Mouse (Mus musculus) heart, postnatal 14 days (tissue): ENCODE data around the gene Rab8b. TPM values are rescaled to one million over a fixed set of nuclear protein-coding genes. Genes with fewer than 3 reads are reported as not detected.
"Not testable (repeated sequence)": the region's sequence is repeated elsewhere in the genome, so short reads cannot be mapped to it uniquely, and the experiment has no call there.

ENCODE experiments used
- DNase-seq, 2 experiments: peaks; one replicate each; pipeline ENCODE4 v3.0.0; 2021 to 2022
- intact Hi-C: fragments of 180-260 bp; cut with DNase I; formaldehyde crosslinking; loops from one replicate; pipeline ENCODE4 v1.15.1; 2025
- total RNA-seq, 2 experiments: library from RNA; stranded (reverse); gene quantifications; 2 replicates each; pipeline ENCODE4 v1.2.3; 2021

Rab8b gene
- total RNA-seq, 2 experiments from 2014 or later, result 12.7 to 13.5 TPM

- DNase-seq, result no peak
- intact Hi-C loops, result loop anchor here (5.0 kb wide), 1 partner anchor 193 kb away; no protein-coding TSS in a partner anchor
Observed at GRCm38 (mm10) chr9:66894421-66894820, 25.1 kb downstream of the Rab8b start.

DNA sequence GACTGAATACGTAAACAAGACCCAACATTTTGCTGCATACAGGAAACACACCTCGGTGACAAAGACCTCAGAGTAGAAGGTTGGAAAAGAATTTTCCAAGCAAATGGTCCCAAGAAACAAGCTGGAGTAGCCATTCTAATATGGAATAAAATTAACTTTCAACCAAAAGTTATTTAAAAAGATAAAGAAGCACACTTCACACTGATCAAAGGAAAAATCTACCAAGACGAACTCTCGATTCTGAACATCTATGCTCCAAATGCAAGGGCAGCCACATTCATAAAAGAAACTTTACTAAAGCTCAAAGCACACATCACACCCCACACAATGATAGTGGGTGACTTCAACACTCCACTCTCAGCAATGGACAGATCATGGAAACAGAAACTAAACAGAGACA, 27.0 kb downstream of the Rab8b start:
- intact Hi-C loops, result loop anchor here (5.0 kb wide), 1 partner anchor 195 kb away; no protein-coding TSS in a partner anchor
- not testable (repeated sequence) for DNase-seq

DNA sequence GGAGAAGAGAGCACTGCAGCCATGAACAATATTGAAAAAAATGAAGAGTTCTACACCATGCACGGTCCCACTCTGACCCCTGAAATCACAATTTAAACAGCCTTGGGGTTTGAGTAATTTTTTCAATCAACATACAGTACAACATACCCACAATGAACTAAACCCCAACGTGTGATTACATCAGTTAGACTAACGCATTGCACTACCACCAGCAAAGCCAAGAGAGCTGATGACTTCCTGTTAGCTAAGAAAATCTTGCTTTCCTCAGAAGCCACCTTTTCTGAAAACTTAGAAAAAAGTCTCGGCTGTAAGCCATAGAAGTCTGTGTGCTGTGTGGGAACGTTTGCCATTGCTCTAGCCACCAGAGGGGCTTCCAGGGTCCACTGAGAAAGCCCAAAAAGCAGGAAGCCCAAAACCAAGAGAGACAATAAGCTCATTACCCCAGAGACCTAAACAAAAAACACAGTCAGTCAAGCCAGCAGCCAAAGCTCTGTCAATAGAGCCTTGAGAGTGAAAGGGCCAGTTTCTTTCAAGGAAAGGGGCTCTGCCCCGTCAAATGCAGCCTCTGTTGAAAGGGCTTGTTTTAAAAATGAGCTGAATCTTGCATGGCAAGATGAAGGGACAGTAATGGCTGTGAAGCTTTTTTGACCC, 31.4 kb downstream of the Rab8b start:
- intact Hi-C loops, result no loop called here
- DNase-seq, result no peak

GRCm38 (mm10) chr9:66887301-66887902, 32.1 kb downstream of the Rab8b start:
- intact Hi-C loops, result no loop called here
- DNase-seq, result no peak

GRCm38 (mm10) chr9:66886818-66887217, 32.7 kb downstream of the Rab8b start:
- intact Hi-C loops, result no loop called here
- DNase-seq, result no peak

- intact Hi-C loops, result no loop called here
Observed at GRCm38 (mm10) chr9:66886366-66886765, 33.1 kb downstream of the Rab8b start.

GRCm38 (mm10) chr9:66884609-66885008, 34.9 kb downstream of the Rab8b start:
- intact Hi-C loops, result no loop called here
- no peak for DNase-seq

More at GRCm38 (mm10) chr9:66886366-66886765, 33.1 kb downstream of the Rab8b start:
- no peak for DNase-seq

GRCm38 (mm10) chr9:66883500-66883899, 36.0 kb downstream of the Rab8b start:
- DNase-seq, result no peak
- intact Hi-C loops, result no loop called here

DNA sequence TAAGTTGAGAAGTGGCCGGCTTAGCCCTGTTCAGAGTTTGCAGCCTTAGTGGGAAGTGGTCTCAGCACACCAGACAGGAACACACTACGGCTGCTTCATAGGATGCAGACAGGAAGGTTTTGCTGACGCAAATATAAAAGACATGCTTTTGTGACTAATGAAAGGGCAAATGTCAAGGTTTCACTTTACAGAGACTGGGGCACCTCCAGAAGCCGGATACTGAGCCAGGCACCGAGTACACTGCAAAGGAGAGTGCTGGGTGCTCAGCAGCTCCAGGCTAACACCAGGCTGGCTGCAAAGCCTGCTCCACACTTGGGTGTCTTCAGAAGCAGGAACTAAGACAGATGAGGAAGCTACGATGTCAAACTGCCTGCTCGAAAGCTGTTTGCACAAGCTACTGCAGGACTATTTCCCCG, 37.1 kb downstream of the Rab8b start:
- no peak for DNase-seq
- intact Hi-C loops, result no loop called here

GRCm38 (mm10) chr9:66881858-66882257, 37.6 kb downstream of the Rab8b start:
- intact Hi-C loops, result no loop called here
- DNase-seq, result no peak

GRCm38 (mm10) chr9:66880752-66881151, 38.7 kb downstream of the Rab8b start:
- no peak for DNase-seq
- intact Hi-C loops, result no loop called here

DNA sequence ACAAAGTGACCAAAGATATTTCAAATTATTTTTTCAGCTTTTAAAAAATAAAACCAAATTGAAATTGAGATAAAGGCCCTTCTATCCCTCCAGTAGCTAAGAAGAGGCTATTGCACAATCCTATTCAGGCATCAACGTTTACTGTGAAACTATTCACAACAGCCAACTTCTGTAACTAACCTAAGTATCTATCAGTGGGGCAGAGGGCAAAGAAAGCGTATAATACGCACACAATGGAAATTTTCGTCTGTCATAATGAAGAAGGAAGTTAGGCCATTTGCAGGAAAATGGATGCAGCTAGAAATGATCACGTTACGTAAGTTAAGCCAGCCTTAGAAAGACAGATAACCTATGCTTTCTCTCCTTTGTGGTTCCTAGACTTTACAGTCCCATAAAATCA, 40.0 kb downstream of the Rab8b start:
- intact Hi-C loops, result no loop called here

GRCm38 (mm10) chr9:66878899-66879298, 40.6 kb downstream of the Rab8b start:
- no peak for DNase-seq
- intact Hi-C loops, result no loop called here

More for the DNA sequence above, 40.0 kb downstream of the Rab8b start:
- DNase-seq, result no peak

GRCm38 (mm10) chr9:66876577-66876976, 42.9 kb downstream of the Rab8b start:
- intact Hi-C loops, result no loop called here
- peak; percentile 36 to 53 for DNase-seq

GRCm38 (mm10) chr9:66874297-66874696, 45.2 kb downstream of the Rab8b start:
- no peak for DNase-seq
- intact Hi-C loops, result loop anchor here (5.0 kb wide), 1 partner anchor 43 kb away; the partner anchor contains the start of gene Rab8b

DNA sequence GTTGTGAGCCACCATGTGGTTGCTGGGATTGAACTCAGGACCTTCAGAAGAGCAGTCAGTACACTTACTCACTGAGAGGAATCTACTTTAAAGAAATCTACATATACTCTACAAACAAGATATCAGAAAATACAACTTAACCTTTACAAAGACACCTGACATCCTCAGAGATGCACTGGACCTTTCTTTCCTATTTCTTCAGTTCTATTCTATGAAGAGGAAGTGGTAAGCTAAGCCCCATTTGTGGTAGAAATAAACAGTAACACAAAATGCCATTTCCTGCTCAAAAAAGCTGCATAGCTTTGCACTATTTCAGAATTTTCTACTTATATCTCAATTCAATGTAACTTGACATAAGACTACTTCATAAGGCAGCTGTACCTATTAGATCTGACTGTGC, 46.0 kb downstream of the Rab8b start:
- no peak for DNase-seq
- intact Hi-C loops, result loop anchor here (5.0 kb wide), 1 partner anchor 44 kb away; the partner anchor contains the start of gene Rab8b

- intact Hi-C loops, result loop anchor here (5.0 kb wide), 1 partner anchor 44 kb away; the partner anchor contains the start of gene Rab8b
- not testable (repeated sequence) for DNase-seq
Observed at GRCm38 (mm10) chr9:66873009-66873408, 46.5 kb downstream of the Rab8b start.

DNA sequence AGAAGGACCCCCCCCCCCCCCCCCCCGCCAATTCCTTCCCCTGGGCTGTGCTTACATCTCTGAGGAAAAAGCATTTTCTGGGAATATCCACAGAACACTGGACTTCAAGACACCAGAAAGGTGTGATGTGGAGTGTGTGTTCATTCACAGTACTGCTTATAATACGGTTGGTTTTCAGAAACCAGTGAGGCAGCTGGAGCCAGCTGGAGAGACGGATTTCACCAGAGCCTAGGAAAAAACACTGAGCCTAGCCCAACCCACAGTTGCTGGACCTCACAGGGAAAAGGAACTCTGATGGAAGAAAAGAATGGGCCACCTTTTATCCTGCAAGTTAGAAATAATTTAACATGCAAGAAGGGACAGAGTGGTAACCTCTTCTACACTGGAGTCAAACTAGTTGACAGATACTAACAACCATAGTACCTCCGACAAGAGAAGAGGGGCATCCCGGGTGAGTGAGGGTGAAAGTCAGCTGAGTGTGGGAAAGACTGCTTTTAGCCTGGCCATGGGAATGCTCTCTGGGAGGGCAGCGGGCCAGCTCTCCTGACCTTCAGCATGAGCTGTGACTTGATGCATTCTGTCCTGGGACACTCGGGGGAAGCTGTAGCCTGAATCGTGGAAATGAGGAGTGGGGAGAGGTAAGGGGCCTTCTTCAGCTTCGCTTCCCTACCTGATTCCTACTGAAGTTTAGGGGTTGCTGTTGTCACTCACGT, 47.3 kb downstream of the Rab8b start:
- intact Hi-C loops, result loop anchor here (5.0 kb wide), 1 partner anchor 45 kb away; the partner anchor contains the start of gene Rab8b
- DNase-seq, result peak; percentile 83 to 84

- intact Hi-C loops, result no loop called here
- DNase-seq, result no peak
Observed at GRCm38 (mm10) chr9:66864708-66865107, 54.8 kb downstream of the Rab8b start.

GRCm38 (mm10) chr9:66863456-66863855, 56.0 kb downstream of the Rab8b start:
- intact Hi-C loops, result no loop called here
- DNase-seq, result no peak

DNA sequence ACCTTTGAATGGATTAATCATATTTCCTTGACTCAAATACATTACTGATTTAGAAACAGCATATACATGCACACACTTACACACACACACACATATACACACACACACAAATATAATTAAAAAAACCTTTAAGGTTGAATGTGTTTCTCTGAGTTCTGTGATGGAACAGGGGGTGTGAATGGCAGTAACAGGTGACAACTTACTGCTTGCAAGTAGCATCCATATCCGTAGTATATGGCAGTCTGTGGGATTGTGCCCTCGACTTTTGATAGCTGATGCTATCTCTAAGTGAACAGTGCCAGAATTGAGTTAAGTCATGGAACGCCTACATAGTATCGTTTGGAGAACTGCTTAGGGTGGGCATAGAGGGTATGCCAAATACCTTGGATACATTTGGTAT, 57.3 kb downstream of the Rab8b start:
- intact Hi-C loops, result no loop called here
- DNase-seq, result no peak
